Comparison of ENCODE assay signal across 8 mouse cellular contexts in the genomic region with DNA sequence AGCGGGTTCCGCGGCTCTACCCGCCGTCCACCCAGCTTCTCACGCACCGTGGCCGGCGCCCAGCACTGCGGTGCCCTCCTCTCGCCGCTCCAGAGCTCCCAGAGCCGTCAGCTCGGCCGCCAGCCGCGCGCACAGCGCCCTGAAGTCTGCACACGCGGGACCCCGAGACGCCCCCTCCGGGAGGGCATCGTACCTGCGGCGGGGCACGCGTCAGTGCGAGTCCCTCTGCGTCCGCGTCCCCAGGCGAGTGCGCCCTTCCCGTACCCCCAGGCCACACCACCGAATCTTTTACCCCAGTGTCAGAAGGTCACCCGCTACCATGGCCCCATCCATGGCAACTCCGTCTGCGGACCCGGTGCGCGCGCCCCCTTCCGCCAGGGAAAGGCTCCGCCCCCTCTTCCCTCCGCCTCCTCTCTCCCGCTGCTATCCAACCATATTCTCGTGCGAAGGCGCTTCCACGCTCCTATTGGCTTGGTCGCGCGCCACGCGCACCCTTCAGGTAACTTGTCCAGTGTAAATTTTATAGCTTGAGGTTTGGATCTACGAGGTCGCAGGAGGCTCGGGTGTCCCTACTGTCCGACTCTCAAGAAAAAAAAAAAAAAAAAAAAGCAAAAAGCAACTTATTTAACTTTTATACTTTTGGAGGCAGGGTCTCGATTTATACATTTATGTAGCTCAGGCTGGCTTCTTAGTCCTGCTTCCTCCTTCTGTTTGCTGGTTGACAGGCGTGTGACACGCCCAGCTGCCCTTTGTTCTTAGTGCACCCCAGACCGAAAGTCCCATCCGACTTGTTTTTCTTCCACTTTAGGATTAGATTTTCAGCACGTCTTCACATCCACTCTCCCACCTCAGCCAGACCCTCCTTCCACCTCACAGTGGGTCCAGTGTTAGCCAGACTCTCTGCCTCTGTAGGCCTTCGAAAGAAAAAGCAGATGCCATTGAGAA. TPM values are rescaled to one million over a fixed set of nuclear protein-coding genes. Genes with fewer than 3 reads are reported as not detected.
DNase-seq lines count a peak whose midpoint lies in the region; ATAC-seq and TF ChIP-seq lines count a peak whose summit lies in the region.

A gene (minus strand): TSS at position 397 of the 945 bp plus-strand sequence.

- no peaks in the 10 kb centered on the region for H3K79me2 ChIP-seq in CH12.LX (replicated peaks; ENCODE audit: control insufficient read depth, extremely low read depth, insufficient read depth, poor library complexity, severe bottlenecking)

- peak; percentile 84 for DNase-seq in CH12.LX (ENCODE audit: extremely low read depth)
- peak; percentile 71 for DNase-seq in c-Kit-positive CD71-positive TER-119-negative erythroid progenitor cells, embryonic 14.5 days (ENCODE audit: low read depth)
- peak; percentile 92 for DNase-seq in forebrain, embryonic 11.5 days (ENCODE audit: low spot score)
- DNase-seq in kidney, postnatal 25 days = peak; percentile 91 to 95
- DNase-seq in liver, embryonic 14.5 days (ENCODE audit: low read depth in 3 of 3, low spot score in 3 of 3) = peak; percentile 50 to 66 (median 62)
- peak; percentile 89 for DNase-seq in neural tube, embryonic 11.5 days (ENCODE audit: low spot score)
- peak; percentile 89 for DNase-seq in stomach, postnatal 0 days (ENCODE audit: low spot score)

- in situ Hi-C loops in CH12.LX (cut with MboI; ENCODE audit: low pct_ligation_motif_present, low pct_unique_long_range_greater_than_20kb, low sequenced_read_pairs) = no loop called here

- peaks cover 6% of the 10 kb centered on the region for H3K9me3 ChIP-seq in CH12.LX (replicated peaks; ENCODE audit: low read length)
- no peaks in the 10 kb centered on the region for H3K9me3 ChIP-seq in forebrain, embryonic 11.5 days (ENCODE audit: control insufficient read depth, low read length)
- H3K9me3 ChIP-seq in heart, embryonic 15.5 days (replicated peaks) = no peaks in the 10 kb centered on the region
- no peaks in the 10 kb centered on the region; the same call in 1 of the 2 replicates for H3K9me3 ChIP-seq in liver, embryonic 14.5 days (ENCODE audit: control insufficient read depth, low read length)
- no peaks in the 10 kb centered on the region; the same call in 1 of the 2 replicates for H3K9me3 ChIP-seq in neural tube, embryonic 11.5 days (ENCODE audit: control insufficient read depth, low read length)
- H3K9me3 ChIP-seq in stomach, postnatal 0 days (ENCODE audit: control insufficient read depth, low read length) = no peaks in the 10 kb centered on the region

- peaks cover 5 to 12% of the 10 kb centered on the region in 2 experiments; a peak in 2 of 4 replicates for H3K4me1 ChIP-seq in CH12.LX (ENCODE audit: control insufficient read depth in 1 of 2, insufficient read depth in 2 of 2)
- no peaks in the 10 kb centered on the region for H3K4me1 ChIP-seq in forebrain, embryonic 11.5 days (replicated peaks; ENCODE audit: control insufficient read depth, insufficient read depth, low read length)
- peaks cover 10% of the 10 kb centered on the region for H3K4me1 ChIP-seq in heart, embryonic 15.5 days (replicated peaks)
- H3K4me1 ChIP-seq in liver, embryonic 14.5 days (replicated peaks; ENCODE audit: control insufficient read depth in 2 of 2, insufficient read depth in 2 of 2, low read length in 1 of 2) = peaks cover 0 to 7% of the 10 kb centered on the region in 2 experiments; a peak in 2 of 4 replicates
- H3K4me1 ChIP-seq in neural tube, embryonic 11.5 days (ENCODE audit: control insufficient read depth, insufficient read depth, low read length) = no peaks in the 10 kb centered on the region
- no peaks in the 10 kb centered on the region for H3K4me1 ChIP-seq in stomach, postnatal 0 days (replicated peaks; ENCODE audit: control insufficient read depth, insufficient read depth)

- peak within 1 kb of the TSS; percentile 61 for H3K9ac ChIP-seq in CH12.LX (ENCODE audit: insufficient read depth, low read depth)
- H3K9ac ChIP-seq in forebrain, embryonic 11.5 days (ENCODE audit: low read length) = peak within 1 kb of the TSS; percentile 78
- H3K9ac ChIP-seq in heart, embryonic 15.5 days = peak within 1 kb of the TSS; percentile 76
- peak within 1 kb of the TSS; percentile 73 for H3K9ac ChIP-seq in liver, embryonic 14.5 days (replicated peaks)
- peak within 1 kb of the TSS; percentile 83 for H3K9ac ChIP-seq in neural tube, embryonic 11.5 days (ENCODE audit: low read length)
- H3K9ac ChIP-seq in stomach, postnatal 0 days (ENCODE audit: low read length) = peak within 1 kb of the TSS; percentile 88

- dilution Hi-C loops in CH12.LX (cut with MboI; ENCODE audit: extremely low pct_ligation_motif_present, extremely low pct_unique_long_range_greater_than_20kb, low sequenced_read_pairs) = no loop called here

- TF ChIP-seq RAD21 in CH12.LX (IDR thresholded peaks at IDR 0.05; ENCODE audit: low read depth, low read length) = no peak

- 4% methylated on average over 66 of the region's 68 CpGs for WGBS in forebrain, embryonic 11.5 days
- whole genome bisulfite sequencing in heart, embryonic 15.5 days = 3% methylated on average over 68 of the region's 68 CpGs
- 2% methylated on average over 62 of the region's 68 CpGs for WGBS in liver, embryonic 14.5 days (ENCODE audit: insufficient replicate concordance)
- 4% methylated on average over 54 of the region's 68 CpGs for WGBS in neural tube, embryonic 11.5 days
- WGBS in stomach, postnatal 0 days = 2% methylated on average over 63 of the region's 68 CpGs

- TF ChIP-seq EP300 in CH12.LX (IDR thresholded peaks at IDR 0.05; ENCODE audit: low read length) = no peak
- no peak for TF ChIP-seq EP300 in liver, embryonic 14.5 days (IDR thresholded peaks at IDR 0.05; ENCODE audit: low read depth)
- no peak for TF ChIP-seq EP300 in stomach, postnatal 0 days (optimal IDR thresholded peaks at IDR 0.05)

- H3K4me3 ChIP-seq in CH12.LX (replicated peaks in 1 of 3; ENCODE audit: low read depth in 2 of 3, low read length in 2 of 3, poor library complexity in 1 of 3) = peak within 1 kb of the TSS; percentile 75 to 88 (median 85)
- peak within 1 kb of the TSS; percentile 73 for H3K4me3 ChIP-seq in forebrain, embryonic 11.5 days (ENCODE audit: low read depth, low read length)
- peak within 1 kb of the TSS; percentile 87 for H3K4me3 ChIP-seq in heart, embryonic 15.5 days
- peak within 1 kb of the TSS; percentile 62 to 83 for H3K4me3 ChIP-seq in liver, embryonic 14.5 days (ENCODE audit: insufficient read depth in 1 of 2, low read depth in 2 of 2, low read length in 2 of 2)
- H3K4me3 ChIP-seq in neural tube, embryonic 11.5 days (ENCODE audit: low read depth, low read length) = peak within 1 kb of the TSS; percentile 79
- H3K4me3 ChIP-seq in stomach, postnatal 0 days (ENCODE audit: low read depth, low read length) = peak within 1 kb of the TSS; percentile 83

- H3K4me2 ChIP-seq in CH12.LX (ENCODE audit: insufficient read depth, low read depth, poor library complexity, severe bottlenecking) = peak within 1 kb of the TSS; percentile 76
- H3K4me2 ChIP-seq in forebrain, embryonic 11.5 days (ENCODE audit: low read depth, low read length, severe bottlenecking) = peak within 1 kb of the TSS; percentile 98
- peak within 1 kb of the TSS; percentile 94 for H3K4me2 ChIP-seq in heart, embryonic 15.5 days
- H3K4me2 ChIP-seq in liver, embryonic 14.5 days (ENCODE audit: low read depth) = peak within 1 kb of the TSS; percentile 99
- peak within 1 kb of the TSS; percentile 97 for H3K4me2 ChIP-seq in neural tube, embryonic 11.5 days (ENCODE audit: low read depth)
- peak within 1 kb of the TSS; percentile 99 for H3K4me2 ChIP-seq in stomach, postnatal 0 days (replicated peaks; ENCODE audit: low read depth)

- TF ChIP-seq CTCF in CH12.LX (conservative IDR thresholded peaks at IDR 0.05 in 1 of 2, IDR thresholded peaks at IDR 0.05 in 1 of 2; ENCODE audit: low read depth in 2 of 2, low read length in 2 of 2) = peak in 1 of 2 experiments; percentile 25; a peak in 2 of 4 replicates
- TF ChIP-seq CTCF in liver, embryonic 14.5 days (IDR thresholded peaks at IDR 0.05; ENCODE audit: low read depth) = peak; percentile 53
- TF ChIP-seq CTCF in stomach, postnatal 0 days (IDR thresholded peaks at IDR 0.05; ENCODE audit: low read depth) = peak; percentile 61

- peak; percentile 86 for ATAC-seq in forebrain, embryonic 11.5 days (replicated peaks; ENCODE audit: low FRiP score)
- ATAC-seq in heart, embryonic 15.5 days (replicated peaks; ENCODE audit: insufficient number of reproducible peaks, insufficient read depth, low FRiP score, low read depth) = peak; percentile 81
- peak; percentile 84 for ATAC-seq in liver, embryonic 14.5 days (ENCODE audit: insufficient read depth)
- peak; percentile 83 for ATAC-seq in neural tube, embryonic 11.5 days (ENCODE audit: insufficient read depth, low FRiP score, low TSS enrichment)
- ATAC-seq in stomach, postnatal 0 days (ENCODE audit: low FRiP score, low TSS enrichment) = peak; percentile 81

- no peaks in the 10 kb centered on the region for H3K27me3 ChIP-seq in CH12.LX (replicated peaks)
- no peaks in the 10 kb centered on the region; the same call in 1 of the 2 replicates for H3K27me3 ChIP-seq in forebrain, embryonic 11.5 days (ENCODE audit: control insufficient read depth, insufficient read depth, low read length)
- peaks cover 32% of the 10 kb centered on the region for H3K27me3 ChIP-seq in heart, embryonic 15.5 days
- H3K27me3 ChIP-seq in liver, embryonic 14.5 days (ENCODE audit: control insufficient read depth, insufficient read depth, low read length) = peaks cover 7% of the 10 kb centered on the region
- peaks cover 7% of the 10 kb centered on the region; the same call in 1 of the 2 replicates for H3K27me3 ChIP-seq in neural tube, embryonic 11.5 days (ENCODE audit: control insufficient read depth, insufficient read depth, low read length)
- H3K27me3 ChIP-seq in stomach, postnatal 0 days (ENCODE audit: control insufficient read depth, insufficient read depth, low read length) = no peaks in the 10 kb centered on the region

- TF ChIP-seq POLR2A in CH12.LX (IDR thresholded peaks at IDR 0.05; ENCODE audit: low read depth, low read length) = peak; percentile 73

- peak within 1 kb of the TSS; percentile 32 for H3K27ac ChIP-seq in CH12.LX (ENCODE audit: insufficient read depth, low read depth)
- peak within 1 kb of the TSS; percentile 80 for H3K27ac ChIP-seq in forebrain, embryonic 11.5 days (ENCODE audit: low read depth, low read length)
- peak within 1 kb of the TSS; percentile 86 for H3K27ac ChIP-seq in heart, embryonic 15.5 days
- H3K27ac ChIP-seq in liver, embryonic 14.5 days = no peak within 1 kb of the TSS; the same call in 1 of the 2 replicates
- H3K27ac ChIP-seq in neural tube, embryonic 11.5 days (ENCODE audit: low read depth, low read length) = peak within 1 kb of the TSS; percentile 87
- peak within 1 kb of the TSS; percentile 91 for H3K27ac ChIP-seq in stomach, postnatal 0 days (replicated peaks)

- H3K36me3 ChIP-seq in CH12.LX (replicated peaks in 1 of 2; ENCODE audit: control insufficient read depth in 1 of 2, insufficient read depth in 1 of 2, low read length in 1 of 2) = peaks cover 4 to 32% of the 10 kb centered on the region in 2 experiments
- no peaks in the 10 kb centered on the region; the same call in 1 of the 2 replicates for H3K36me3 ChIP-seq in forebrain, embryonic 11.5 days (ENCODE audit: control insufficient read depth, insufficient read depth, low read length)
- peaks cover 7% of the 10 kb centered on the region; the same call in 1 of the 2 replicates for H3K36me3 ChIP-seq in heart, embryonic 15.5 days
- no peaks in the 10 kb centered on the region for H3K36me3 ChIP-seq in liver, embryonic 14.5 days (replicated peaks; ENCODE audit: control insufficient read depth, insufficient read depth, low read depth)
- H3K36me3 ChIP-seq in neural tube, embryonic 11.5 days (ENCODE audit: control insufficient read depth, insufficient read depth, low read length) = no peaks in the 10 kb centered on the region
- H3K36me3 ChIP-seq in stomach, postnatal 0 days (ENCODE audit: control insufficient read depth, insufficient read depth, low read length) = peaks cover 3% of the 10 kb centered on the region; the same call in 1 of the 2 replicates

RNA-seq across cellular contexts. Expression of the gene that starts here (rescaled TPM):
- total RNA-seq in CH12.LX (2012; rRNA removed) (13.8 and 14.5 TPM in 2 replicates), CH12.LX (2014; rRNA removed) (13.0 and 14.1 TPM in 2 replicates)
- 15.2 and 17.9 TPM in 2 replicates for polyA plus RNA-seq in CH12.LX (2012; ENCODE audit: insufficient read length, low read depth)
- 12.6 and 16.8 TPM in 2 replicates for polyA plus RNA-seq in forebrain, embryonic 11.5 days (2014; fragmentation: Nextera tagmentation; extraction: Ambion mirVana)
- 15.6 and 19.9 TPM in 2 replicates for polyA plus RNA-seq in heart, embryonic 15.5 days (2015; fragmentation: Nextera tagmentation; extraction: Ambion mirVana)
- 5.1 and 5.8 TPM in 2 replicates for polyA plus RNA-seq in liver, embryonic 14.5 days (2012; rRNA removed)
- polyA plus RNA-seq in liver, embryonic 14.5 days (2014; fragmentation: Nextera tagmentation; extraction: Ambion mirVana) = 4.6 and 4.7 TPM in 2 replicates
- 17.2 and 19.1 TPM in 2 replicates for polyA plus RNA-seq in neural tube, embryonic 11.5 days (2014; fragmentation: Nextera tagmentation; extraction: Ambion mirVana)
- 32.8 and 38.8 TPM in 2 replicates for polyA plus RNA-seq in stomach, postnatal 0 days (2015; fragmentation: Nextera tagmentation; extraction: Ambion mirVana)
